Mouse (Mus musculus) liver, embryonic 15.5 days (tissue): ENCODE measurements at regions not wholly inside any gene's neighbourhood (a gene's known extent, or its start where the extent isn't known, plus 50 kb on each side); places are given as distances from the start of the nearest gene placed in this dataset.

ENCODE experiments used
- ATAC-seq: fragments of 200-750 bp; cut with Nextera tagmentation; 2 replicates; pipeline ENCODE4 v1.8.0; 2017; ENCODE audit warnings: moderate number of reproducible peaks, mild to moderate bottlenecking, moderate library complexity; ENCODE audit not compliant: insufficient read depth
- H3K27ac ChIP-seq: fragments of 300-500 bp; sonication (generic); replicated peaks from 2 replicates; pipeline ENCODE4 v1.5.1; 2015; ENCODE audit warnings: mild to moderate bottlenecking, inconsistent platforms
- H3K27me3 ChIP-seq: fragments of 300-500 bp; sonication (generic); 2 replicates; pipeline ENCODE4 v1.6.1; 2015; ENCODE audit warnings: mild to moderate bottlenecking, inconsistent platforms
- H3K36me3 ChIP-seq: fragments of 300-500 bp; sonication (generic); replicated peaks from 2 replicates; pipeline ENCODE4 v1.6.1; 2015; ENCODE audit warnings: moderate library complexity, mild to moderate bottlenecking, inconsistent platforms
- H3K4me1 ChIP-seq: fragments of 300-500 bp; sonication (generic); replicated peaks from 2 replicates; pipeline ENCODE4 v1.6.1; 2015; ENCODE audit warnings: inconsistent platforms
- H3K4me2 ChIP-seq: fragments of 300-500 bp; sonication (generic); 2 replicates; pipeline ENCODE4 v1.6.1; 2015; ENCODE audit warnings: moderate library complexity, mild to moderate bottlenecking, inconsistent platforms
- H3K4me3 ChIP-seq: fragments of 300-500 bp; sonication (generic); replicated peaks from 2 replicates; pipeline ENCODE4 v1.5.1; 2015; ENCODE audit warnings: mild to moderate bottlenecking, inconsistent platforms
- H3K9ac ChIP-seq: fragments of 300-500 bp; sonication (generic); 2 replicates; pipeline ENCODE4 v1.6.1; 2015; ENCODE audit warnings: moderate library complexity, mild to moderate bottlenecking, inconsistent platforms
- H3K9me3 ChIP-seq: fragments of 300-500 bp; sonication (generic); replicated peaks from 2 replicates; pipeline ENCODE4 v1.6.1; 2016; ENCODE audit warnings: inconsistent platforms
- WGBS: fragments of 180-500 bp; shearing (Covaris S2); methylation state at CpG from one replicate; pipeline ENCODE4 v1.1.7; 2015; ENCODE audit warnings: mixed read lengths; ENCODE audit not compliant: insufficient replicate concordance; 5-methylcytosine and 5-hydroxymethylcytosine counted together

DNA sequence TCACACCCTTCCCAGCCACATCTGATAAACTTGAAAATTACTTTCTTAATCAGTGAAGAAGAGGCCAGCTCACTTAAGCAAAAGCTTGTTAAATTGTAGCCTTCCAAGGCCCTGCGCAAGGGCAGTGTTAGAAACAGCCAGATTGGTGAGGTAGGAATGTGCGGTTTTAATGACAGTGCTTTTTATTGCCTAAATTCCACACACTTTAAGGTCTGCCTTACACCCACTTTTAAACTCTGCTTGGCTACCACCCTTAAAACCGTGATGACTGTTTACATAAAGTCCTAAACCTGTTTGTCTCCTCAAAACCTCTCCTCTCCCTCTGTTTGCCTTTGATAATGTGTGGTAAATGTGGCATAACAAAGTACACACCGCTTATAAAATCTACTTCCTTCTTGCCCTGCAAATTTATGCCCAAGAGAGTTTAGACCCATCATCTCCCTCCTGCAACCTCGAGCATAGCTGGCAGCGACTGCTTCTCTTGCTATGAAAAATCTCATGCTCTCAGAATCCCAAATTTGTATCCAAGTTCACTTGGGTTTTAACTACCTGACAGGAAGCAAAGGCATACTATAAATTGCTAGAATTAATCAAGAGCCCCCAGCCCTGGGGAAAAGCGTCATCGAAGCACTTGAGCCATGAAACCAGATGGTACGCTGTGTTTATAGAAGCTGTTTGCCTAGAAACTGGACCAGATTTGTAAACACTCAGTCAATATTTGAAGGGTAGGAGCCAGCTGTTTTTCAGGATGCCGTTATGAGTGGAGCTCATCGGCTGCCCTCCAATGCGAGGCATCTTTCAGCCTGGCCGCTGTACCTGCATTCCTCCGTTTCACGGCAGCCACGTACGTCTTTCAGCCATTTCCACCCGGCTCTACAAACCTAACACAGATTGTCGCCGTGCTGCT is 244.6 kb upstream of the Itga1 start:
- Histone ChIP-seq H3K4me3 (no peak overlapping the region), H3K27me3 (no peaks in the 10 kb centered on the region), H3K4me2 (no peak overlapping the region), H3K4me1 (no peaks in the 10 kb centered on the region), H3K36me3 (no peaks in the 10 kb centered on the region), H3K9ac (no peak overlapping the region), H3K9me3 (no peaks in the 10 kb centered on the region), H3K27ac (no peak overlapping the region)
- 57% methylated on average over 20 of the region's 20 CpGs for WGBS
- no peak for ATAC-seq

DNA sequence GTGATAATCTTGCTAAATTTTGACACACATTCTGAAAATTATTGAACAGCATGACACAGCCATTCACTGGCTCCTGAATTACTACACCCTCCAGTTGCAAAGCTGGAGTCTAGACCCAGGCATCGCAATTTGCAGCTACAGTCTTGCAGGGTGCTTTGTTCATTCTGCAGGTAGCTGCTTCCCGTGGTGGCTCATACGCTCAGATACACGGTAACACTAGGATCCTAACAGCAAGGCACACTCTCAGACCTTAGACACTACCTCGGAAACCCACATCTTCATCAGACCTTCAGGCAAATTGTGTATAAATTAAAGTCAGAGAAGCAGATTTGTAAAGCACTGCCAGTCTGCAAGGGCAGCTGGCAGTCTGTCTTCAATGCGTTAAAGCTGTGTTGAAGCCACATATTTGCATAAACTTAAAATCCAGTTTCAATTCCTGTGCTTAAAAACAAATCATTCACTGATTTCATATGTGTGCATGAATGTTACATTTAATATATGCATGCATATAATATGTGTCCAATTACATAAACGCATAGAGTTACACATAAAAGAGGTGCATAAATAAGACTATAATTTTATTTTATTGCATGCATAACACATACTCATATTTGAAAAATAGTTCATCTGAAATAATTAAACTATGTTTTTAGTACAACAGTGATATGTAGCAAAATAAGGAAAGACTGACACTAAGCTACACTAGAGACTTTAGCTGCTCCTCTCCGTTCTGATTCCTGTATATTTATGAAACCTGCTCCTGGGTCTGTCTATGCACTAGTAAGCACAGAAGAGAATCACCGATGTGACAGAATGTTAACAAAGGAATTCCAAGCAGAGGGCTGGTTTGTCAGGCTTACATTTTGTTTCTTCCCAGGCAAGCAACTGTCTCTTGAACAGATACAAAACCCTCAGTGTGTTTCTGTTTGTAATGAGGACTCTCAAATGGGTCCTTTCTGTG is 227.5 kb upstream of the Itga1 start:
- Histone ChIP-seq H3K36me3 (no peaks in the 10 kb centered on the region), H3K27me3 (no peaks in the 10 kb centered on the region), H3K4me2 (no peak overlapping the region), H3K9ac (no peak overlapping the region), H3K27ac (no peak overlapping the region), H3K9me3 (no peaks in the 10 kb centered on the region), H3K4me3 (no peak overlapping the region), H3K4me1 (no peaks in the 10 kb centered on the region)
- no peak for ATAC-seq
- WGBS, result 68% methylated on average over 9 of the region's 9 CpGs

DNA sequence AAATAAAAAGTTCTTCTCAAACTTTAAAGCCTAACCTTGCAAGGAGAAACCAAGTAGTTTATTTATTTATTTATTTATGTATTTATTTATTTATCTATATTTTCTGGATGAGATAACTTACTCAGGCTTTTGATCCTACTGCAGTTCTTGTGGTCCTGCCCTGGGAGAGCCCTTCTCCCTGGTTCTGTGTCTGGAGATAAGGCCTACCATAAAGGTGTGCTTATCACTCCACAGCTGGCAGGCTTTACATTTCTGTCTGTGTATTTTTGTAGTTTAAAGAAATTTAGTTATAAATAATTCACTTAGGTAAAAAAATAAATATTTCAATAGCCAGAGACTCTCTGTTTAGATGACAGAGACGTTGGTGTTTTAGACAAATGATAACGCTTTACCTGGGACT is 224.5 kb upstream of the Itga1 start:
- H3K4me1 ChIP-seq, result no peaks in the 10 kb centered on the region
- 68% methylated on average over 2 of the region's 2 CpGs for WGBS
- ATAC-seq, result peak; percentile 94

GRCm38 (mm10) chr13:115316681-115317080 is 214.9 kb upstream of the Itga1 start:
- H3K4me2 ChIP-seq, result no peak overlapping the region
- 44% methylated on average over 3 of the region's 3 CpGs for WGBS
- no peaks in the 10 kb centered on the region for H3K9me3 ChIP-seq
- H3K9ac ChIP-seq, result no peak overlapping the region
- no peak for ATAC-seq
- H3K4me3 ChIP-seq, result no peak overlapping the region
- H3K27ac ChIP-seq, result no peak overlapping the region
- H3K4me1 ChIP-seq, result no peaks in the 10 kb centered on the region
- H3K36me3 ChIP-seq, result no peaks in the 10 kb centered on the region
- no peaks in the 10 kb centered on the region for H3K27me3 ChIP-seq

More for the DNA sequence above, 224.5 kb upstream of the Itga1 start:
- no peaks in the 10 kb centered on the region for H3K9me3 ChIP-seq
- no peak overlapping the region for H3K27ac ChIP-seq
- no peak overlapping the region for H3K4me2 ChIP-seq
- H3K4me3 ChIP-seq, result no peak overlapping the region
- H3K9ac ChIP-seq, result no peak overlapping the region
- no peaks in the 10 kb centered on the region for H3K27me3 ChIP-seq
- H3K36me3 ChIP-seq, result no peaks in the 10 kb centered on the region

DNA sequence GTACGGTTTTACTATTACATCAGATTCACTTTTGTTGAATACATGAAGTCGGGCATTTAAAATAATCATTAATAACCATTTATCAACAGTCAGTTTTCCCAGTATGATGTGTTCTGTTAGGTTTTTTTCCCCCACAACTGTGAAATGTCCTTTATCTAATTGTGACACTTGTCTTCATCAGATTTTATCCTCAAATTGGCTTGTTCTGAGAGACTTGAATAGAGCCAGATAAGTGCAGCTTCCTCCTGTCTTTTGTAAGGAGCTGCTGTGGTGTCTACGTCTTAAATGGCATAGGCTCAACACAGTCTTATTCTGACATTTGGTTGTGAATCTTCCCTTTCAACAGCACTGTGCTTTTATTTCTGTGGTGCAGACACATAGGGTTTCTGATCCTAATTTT is 206.8 kb upstream of the Itga1 start:
- no peak for ATAC-seq
- H3K9ac ChIP-seq, result no peak overlapping the region

GRCm38 (mm10) chr13:115287371-115287770 is 185.6 kb upstream of the Itga1 start:
- Histone ChIP-seq H3K9ac (no peak overlapping the region), H3K27ac (no peak overlapping the region), H3K4me2 (no peak overlapping the region), H3K4me3 (no peak overlapping the region), H3K4me1 (no peaks in the 10 kb centered on the region), H3K27me3 (no peaks in the 10 kb centered on the region), H3K36me3 (no peaks in the 10 kb centered on the region), H3K9me3 (no peaks in the 10 kb centered on the region)
- ATAC-seq, result no peak
- 37% methylated on average over 3 of the region's 3 CpGs for WGBS

More for the DNA sequence above, 206.8 kb upstream of the Itga1 start:
- Histone ChIP-seq H3K4me2 (no peak overlapping the region), H3K27ac (no peak overlapping the region), H3K9me3 (no peaks in the 10 kb centered on the region), H3K4me1 (no peaks in the 10 kb centered on the region), H3K36me3 (no peaks in the 10 kb centered on the region), H3K27me3 (no peaks in the 10 kb centered on the region), H3K4me3 (no peak overlapping the region)
- WGBS, result 50% methylated on average over 3 of the region's 3 CpGs

- H3K27me3 ChIP-seq, result no peaks in the 10 kb centered on the region
- H3K36me3 ChIP-seq, result no peaks in the 10 kb centered on the region
- H3K4me3 ChIP-seq, result no peak overlapping the region
- WGBS, result 61% methylated on average over 6 of the region's 6 CpGs
- no peak for ATAC-seq
- no peak overlapping the region for H3K9ac ChIP-seq
- H3K27ac ChIP-seq, result no peak overlapping the region
- no peak overlapping the region for H3K4me2 ChIP-seq
- H3K9me3 ChIP-seq, result no peaks in the 10 kb centered on the region
- H3K4me1 ChIP-seq, result no peaks in the 10 kb centered on the region
Measured at GRCm38 (mm10) chr13:115266164-115266563, 164.4 kb upstream of the Itga1 start.

DNA sequence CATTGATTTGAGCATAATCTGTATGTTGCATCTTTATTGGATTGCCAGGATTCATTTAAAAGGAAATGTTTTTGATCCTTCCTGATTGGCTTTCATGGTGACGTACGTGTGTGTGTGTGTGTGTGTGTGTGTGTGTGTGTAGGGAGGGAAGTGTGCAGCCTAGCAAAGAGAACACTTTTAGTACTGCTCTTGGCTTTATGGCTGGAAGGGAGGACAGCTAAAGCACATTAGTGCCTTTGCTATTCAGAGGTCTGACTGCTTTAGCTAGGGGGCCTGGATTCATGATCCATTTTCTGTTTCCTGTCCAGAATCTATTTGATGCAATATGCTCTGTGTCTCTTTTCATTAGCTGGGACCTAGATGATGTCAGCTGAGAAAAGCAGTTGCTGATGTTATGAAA is 155.6 kb upstream of the Itga1 start:
- Histone ChIP-seq H3K9ac (no peak overlapping the region), H3K27ac (no peak overlapping the region), H3K4me2 (no peak overlapping the region), H3K4me1 (no peaks in the 10 kb centered on the region), H3K9me3 (no peaks in the 10 kb centered on the region), H3K36me3 (no peaks in the 10 kb centered on the region), H3K27me3 (no peaks in the 10 kb centered on the region), H3K4me3 (no peak overlapping the region)
- WGBS, result 60% methylated on average over 2 of the region's 2 CpGs
- no peak for ATAC-seq

DNA sequence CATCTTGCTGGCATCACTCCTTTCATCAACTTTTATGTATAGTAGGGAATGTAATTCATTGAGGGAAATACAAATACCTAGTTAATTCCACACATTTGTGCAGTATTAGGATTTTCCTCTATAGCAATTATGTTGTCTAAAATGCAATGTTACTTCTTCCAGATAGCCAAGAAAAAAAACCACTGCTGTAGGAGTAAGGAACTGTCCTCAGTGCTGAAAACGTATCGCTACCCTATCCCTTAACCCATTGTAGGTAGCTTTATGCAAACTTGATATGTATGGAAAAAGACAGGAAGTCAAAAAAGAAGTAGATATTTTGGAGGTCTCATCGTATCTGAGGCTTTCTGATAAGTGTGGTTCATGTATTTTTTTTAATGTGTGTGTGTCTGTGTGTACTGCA is 150.8 kb upstream of the Itga1 start:
- ATAC-seq, result no peak
- no peaks in the 10 kb centered on the region for H3K4me1 ChIP-seq
- no peaks in the 10 kb centered on the region for H3K9me3 ChIP-seq
- H3K27ac ChIP-seq, result no peak overlapping the region
- no peaks in the 10 kb centered on the region for H3K27me3 ChIP-seq
- no peaks in the 10 kb centered on the region for H3K36me3 ChIP-seq
- H3K4me3 ChIP-seq, result no peak overlapping the region
- 30% methylated on average over 3 of the region's 3 CpGs for WGBS
- H3K9ac ChIP-seq, result no peak overlapping the region
- H3K4me2 ChIP-seq, result no peak overlapping the region

DNA sequence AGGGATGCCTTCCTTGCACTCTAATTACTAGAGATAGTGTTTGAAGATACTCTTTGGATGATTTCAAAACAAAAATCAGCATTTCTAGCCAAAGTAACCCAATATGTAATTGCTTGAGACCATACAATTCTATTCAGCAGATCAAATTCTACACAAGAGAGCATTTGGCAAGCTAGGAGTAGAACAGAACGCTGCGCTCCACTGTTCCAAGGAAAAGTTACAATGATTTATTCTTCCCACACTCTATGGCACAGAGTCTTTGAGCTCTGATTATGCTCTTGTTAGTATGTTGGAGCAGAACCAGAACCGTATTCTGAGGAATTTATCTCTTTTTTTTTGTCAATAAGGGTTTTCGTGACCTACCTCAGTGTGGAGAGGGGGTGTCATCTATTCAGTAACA is 130.2 kb upstream of the Itga1 start:
- ATAC-seq, result no peak
- Histone ChIP-seq H3K27ac (no peak overlapping the region), H3K4me2 (no peak overlapping the region), H3K27me3 (no peaks in the 10 kb centered on the region), H3K4me1 (no peaks in the 10 kb centered on the region), H3K36me3 (no peaks in the 10 kb centered on the region), H3K9ac (no peak overlapping the region), H3K4me3 (no peak overlapping the region), H3K9me3 (no peaks in the 10 kb centered on the region)
- 66% methylated on average over 4 of the region's 4 CpGs for WGBS

DNA sequence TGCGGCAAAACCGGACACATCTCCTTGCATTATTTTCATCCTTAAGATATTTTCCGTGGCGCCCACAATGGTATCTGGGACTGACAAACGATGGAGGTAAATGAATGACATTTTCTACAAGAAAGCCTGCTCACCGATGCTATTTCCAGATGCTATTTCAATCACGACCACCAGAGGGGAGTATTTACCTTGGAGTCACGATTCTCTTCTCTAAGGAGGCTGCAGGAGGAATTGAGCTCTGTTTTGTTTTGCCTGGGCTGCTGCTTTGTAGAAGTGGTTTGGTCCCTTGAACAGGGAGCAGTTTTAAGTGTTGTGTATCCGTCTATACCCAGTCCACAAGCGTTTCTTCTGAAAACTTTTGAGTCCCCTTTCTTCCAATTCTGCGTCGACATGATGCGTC is 128.7 kb upstream of the Itga1 start:
- Histone ChIP-seq H3K9ac (no peak overlapping the region), H3K27ac (no peak overlapping the region), H3K4me2 (no peak overlapping the region), H3K36me3 (no peaks in the 10 kb centered on the region), H3K9me3 (no peaks in the 10 kb centered on the region), H3K4me1 (no peaks in the 10 kb centered on the region), H3K27me3 (no peaks in the 10 kb centered on the region), H3K4me3 (no peak overlapping the region)
- WGBS, result 26% methylated on average over 13 of the region's 13 CpGs
- no peak for ATAC-seq
